Mouse (Mus musculus) small intestine, adult 2 months (tissue): ENCODE measurements around the gene Cachd1. TPM values are rescaled to one million over a fixed set of nuclear protein-coding genes. Genes with fewer than 3 reads are reported as not detected.

Experiments
- H3K27ac ChIP-seq: fragments of 200-500 bp; 2 replicates; pipeline ENCODE4 v1.5.1; 2012; ENCODE audit warnings: low read depth, low read length, control low read depth, inconsistent platforms; ENCODE audit not compliant: insufficient read depth
- H3K27me3 ChIP-seq: fragments of 200-500 bp; 2 replicates; pipeline ENCODE4 v1.6.1; 2012; ENCODE audit warnings: mild to moderate bottlenecking, moderate library complexity, low read length, inconsistent platforms; ENCODE audit not compliant: control insufficient read depth, insufficient read depth
- H3K36me3 ChIP-seq: fragments of 200-500 bp; 2 replicates; pipeline ENCODE4 v1.6.1; 2012; ENCODE audit warnings: mild to moderate bottlenecking, low read length, control low read depth, inconsistent platforms; ENCODE audit not compliant: control insufficient read depth, insufficient read depth
- H3K4me1 ChIP-seq: fragments of 200-500 bp; 2 replicates; pipeline ENCODE4 v1.6.1; 2012; ENCODE audit warnings: low read length, inconsistent platforms, mixed read lengths; ENCODE audit not compliant: control insufficient read depth, insufficient read depth, insufficient read length
- H3K4me3 ChIP-seq: fragments of 200-500 bp; 2 replicates; pipeline ENCODE4 v1.5.1; 2012; ENCODE audit warnings: low read depth, mild to moderate bottlenecking, control low read depth, inconsistent platforms, low read length, moderate library complexity
- CTCF ChIP-seq: fragments of 200-500 bp; IDR thresholded peaks from 2 replicates; pipeline ENCODE4 v1.5.1; 2012; ENCODE audit warnings: low read depth, mild to moderate bottlenecking, control low read depth, inconsistent platforms, low read length, moderate library complexity, mixed read lengths; ENCODE audit not compliant: insufficient replicate concordance, insufficient read length; ENCODE audit errors: extremely low read depth
- POLR2A ChIP-seq: fragments of 200-500 bp; IDR thresholded peaks from 2 replicates; pipeline ENCODE4 v1.6.1; 2012; ENCODE audit warnings: low read depth, mild to moderate bottlenecking, control low read depth, inconsistent platforms, low read length, moderate library complexity
- WGBS: fragments of 180-500 bp; shearing (Covaris S2); methylation state at CpG from one replicate; pipeline ENCODE4 v1.1.7; 2018; 5-methylcytosine and 5-hydroxymethylcytosine counted together
- polyA plus RNA-seq: library from polyadenylated mRNA; depleted of rRNA; stranded (reverse); fragments of >200 nt; gene quantifications from 2 replicates; pipeline ENCODE4 v1.2.3, GENCODE M21; 2012

The Cachd1 gene
- polyA plus RNA-seq, 1 experiment: 51.7 TPM

DNA sequence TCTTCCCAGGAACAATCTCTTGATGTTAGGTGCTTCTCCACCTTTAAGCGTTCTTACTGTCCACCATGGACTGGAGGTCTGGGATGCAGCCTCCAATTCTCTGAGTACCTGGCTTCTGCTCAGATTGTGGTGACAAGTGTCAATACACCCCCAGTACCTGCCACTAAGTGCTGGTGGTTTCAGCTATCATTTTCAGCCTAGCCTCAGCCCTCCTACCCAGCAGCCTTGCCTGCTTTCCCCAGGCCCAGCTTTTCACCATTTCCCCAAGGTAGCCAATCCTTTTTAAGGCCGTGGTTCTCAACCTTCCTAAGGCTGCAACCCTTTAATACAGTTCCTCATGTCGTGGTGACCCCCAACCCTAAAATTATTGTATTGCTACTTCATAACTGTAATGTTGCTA is 224.1 kb downstream of the Cachd1 start:
- Histone ChIP-seq H3K27me3 (no peaks in the 10 kb centered on the region), H3K4me1 (no peaks in the 10 kb centered on the region), H3K36me3 (peaks cover 8% of the 10 kb centered on the region; the same call in 1 of the 2 replicates), H3K4me3 (no peak overlapping the region), H3K27ac (no peak overlapping the region)
- TF ChIP-seq CTCF: no peak
- no peak for TF ChIP-seq POLR2A
- WGBS: 87% methylated on average over 3 of the region's 3 CpGs

DNA sequence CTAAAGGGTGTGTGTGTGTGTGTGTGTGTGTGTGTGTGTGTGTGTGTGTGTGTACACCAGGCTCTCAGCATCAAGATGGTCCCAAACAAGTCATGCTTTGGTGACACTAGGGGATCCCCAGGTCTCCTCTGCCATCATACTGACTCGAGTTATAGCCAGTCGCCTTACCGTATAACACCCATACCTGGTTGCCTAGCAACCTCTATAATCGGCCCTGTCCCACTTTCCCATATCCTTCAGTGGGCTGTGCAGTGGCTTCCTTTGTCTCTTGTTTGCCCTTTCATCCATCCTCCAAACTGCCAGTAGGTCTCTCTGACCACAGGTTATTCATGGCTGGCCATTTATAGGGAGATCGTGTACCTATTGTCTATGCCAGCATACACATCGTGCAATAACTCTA is 224.6 kb downstream of the Cachd1 start:
- Histone ChIP-seq H3K36me3 (peaks cover 8% of the 10 kb centered on the region; the same call in 1 of the 2 replicates), H3K27me3 (no peaks in the 10 kb centered on the region), H3K4me3 (no peak overlapping the region), H3K4me1 (no peaks in the 10 kb centered on the region), H3K27ac (no peak overlapping the region)
- TF ChIP-seq CTCF: no peak
- 74% methylated on average over 6 of the region's 6 CpGs for WGBS

DNA sequence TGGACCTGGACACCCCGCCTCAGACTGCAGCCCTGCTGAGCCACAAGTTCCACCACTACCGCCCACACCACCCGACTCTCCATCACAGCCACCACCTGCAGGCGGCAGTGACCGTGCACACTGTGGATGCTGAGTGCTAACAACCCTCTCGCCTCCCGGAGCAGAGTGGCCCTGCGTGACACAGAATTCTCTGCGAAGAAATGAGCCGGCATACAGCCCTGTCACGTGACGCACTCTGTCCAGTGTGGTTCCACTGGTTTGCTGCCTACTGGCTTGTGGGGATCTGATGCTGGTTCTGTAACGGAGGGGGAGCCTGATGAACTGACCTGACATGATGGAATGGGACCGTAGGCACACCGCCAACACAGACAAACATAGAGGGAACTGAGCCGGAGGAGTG is 226.5 kb downstream of the Cachd1 start:
- H3K36me3 ChIP-seq: peaks cover 8% of the 10 kb centered on the region; the same call in 1 of the 2 replicates
- H3K27ac ChIP-seq: no peak overlapping the region
- H3K27me3 ChIP-seq: no peaks in the 10 kb centered on the region
- TF ChIP-seq POLR2A (no peak), CTCF (no peak)
- H3K4me3 ChIP-seq: no peak overlapping the region
- WGBS: 92% methylated on average over 16 of the region's 16 CpGs
- no peaks in the 10 kb centered on the region for H3K4me1 ChIP-seq

DNA sequence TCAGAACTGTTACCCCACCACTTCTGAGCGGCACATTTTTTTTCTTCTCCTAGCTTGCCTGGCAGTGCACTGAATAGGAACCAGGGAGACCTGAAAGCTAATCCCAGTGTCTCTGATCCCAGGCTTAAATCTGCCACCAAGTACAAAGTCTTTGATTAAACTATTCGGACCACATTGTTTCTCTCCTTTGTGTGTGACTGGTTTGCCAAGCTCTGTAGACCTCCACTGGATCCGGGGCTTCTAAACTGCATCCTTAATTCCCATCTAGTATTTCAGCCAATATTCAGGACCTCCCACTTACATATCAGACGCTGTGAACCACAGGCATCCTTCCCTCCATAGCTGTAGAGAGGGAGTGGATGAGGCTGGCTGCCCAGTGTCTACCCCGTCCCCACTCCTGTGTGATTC is 231.9 kb downstream of the Cachd1 start:
- 81% methylated on average over 5 of the region's 5 CpGs for WGBS
- Histone ChIP-seq H3K27ac (no peak overlapping the region), H3K4me3 (no peak overlapping the region), H3K4me1 (no peaks in the 10 kb centered on the region), H3K36me3 (0 out of 2 replicates have a peak, but pooled peaks cover 2% of the 10 kb centered on the region), H3K27me3 (no peaks in the 10 kb centered on the region)
- TF ChIP-seq POLR2A (no peak), CTCF (no peak)

DNA sequence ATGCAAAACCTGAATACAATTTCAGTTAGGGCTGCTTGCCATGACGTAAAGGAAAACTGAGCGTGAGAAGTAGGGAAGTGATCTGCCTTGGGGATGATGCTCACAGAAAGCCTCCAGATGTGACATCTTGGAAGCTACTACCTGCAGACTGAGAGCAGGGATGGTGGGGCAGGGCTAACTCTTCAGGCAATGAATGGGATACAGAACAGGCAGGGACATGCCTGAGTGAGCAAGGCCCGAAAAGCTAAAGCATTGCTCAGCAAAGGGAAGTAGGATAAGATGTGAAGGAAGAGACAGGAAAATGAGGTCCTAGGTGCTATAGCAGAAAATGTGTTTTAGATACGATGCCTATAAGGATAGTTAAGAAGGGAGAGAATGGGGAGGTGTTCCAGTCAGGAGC is 232.6 kb downstream of the Cachd1 start:
- WGBS: 93% methylated on average over 4 of the region's 4 CpGs
- Histone ChIP-seq H3K27ac (no peak overlapping the region), H3K4me3 (no peak overlapping the region), H3K36me3 (0 out of 2 replicates have a peak, but pooled peaks cover 1% of the 10 kb centered on the region), H3K4me1 (no peaks in the 10 kb centered on the region), H3K27me3 (no peaks in the 10 kb centered on the region)
- no peak for TF ChIP-seq POLR2A
- no peak for TF ChIP-seq CTCF

DNA sequence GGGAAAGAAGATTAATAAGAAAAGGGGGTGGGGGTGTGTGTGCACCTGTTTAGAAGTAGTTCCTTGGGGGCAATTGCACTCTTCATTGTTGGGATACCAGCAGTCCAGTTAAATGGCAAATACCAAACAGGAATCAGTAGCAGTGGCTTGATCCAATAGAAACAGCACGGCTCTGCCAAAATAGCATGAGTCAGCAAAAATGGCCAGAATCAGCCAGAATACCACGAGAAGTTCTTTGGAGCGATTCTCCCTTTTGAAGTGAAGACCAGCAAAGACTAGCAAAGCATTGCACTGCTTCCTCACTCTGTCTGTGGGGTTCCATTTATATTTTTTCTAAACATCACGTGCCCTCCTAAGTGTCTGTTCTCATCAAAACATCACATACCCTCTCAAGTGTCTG is 241.3 kb downstream of the Cachd1 start:
- Histone ChIP-seq H3K27ac (no peak overlapping the region), H3K36me3 (no peaks in the 10 kb centered on the region), H3K4me1 (no peaks in the 10 kb centered on the region), H3K27me3 (no peaks in the 10 kb centered on the region), H3K4me3 (no peak overlapping the region)
- no peak for TF ChIP-seq POLR2A
- no peak for TF ChIP-seq CTCF
- WGBS: 78% methylated on average over 4 of the region's 4 CpGs

DNA sequence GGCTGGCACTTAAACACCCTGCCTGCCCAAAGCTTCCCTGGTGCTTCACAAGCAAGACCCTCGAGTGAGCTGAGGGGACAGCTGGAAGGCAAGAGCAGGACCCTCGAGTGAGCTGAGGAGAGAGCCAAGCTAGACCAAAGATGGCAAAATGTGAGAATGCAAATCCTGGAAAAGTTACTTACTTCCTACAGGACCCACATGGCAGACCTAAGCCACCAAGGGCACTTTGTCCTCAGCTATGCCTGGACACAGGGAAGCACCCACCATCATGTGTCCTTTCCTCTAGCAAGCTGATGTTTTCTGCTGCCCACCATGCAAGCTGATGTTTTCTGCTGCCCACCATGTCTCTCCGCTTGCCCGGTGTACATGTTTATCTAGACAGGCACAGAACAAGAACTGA is 244.1 kb downstream of the Cachd1 start, which contains the start of gene Gm10577:
TSS of gene Gm10577 (minus strand) at position 101 of the 400 bp plus-strand sequence.
- TF ChIP-seq CTCF: no peak
- no peak for TF ChIP-seq POLR2A
- H3K27me3 ChIP-seq: no peaks in the 10 kb centered on the region
- no peak within 1 kb of the TSS for H3K4me3 ChIP-seq
- H3K27ac ChIP-seq: no peak within 1 kb of the TSS
- WGBS: 75% methylated on average over 4 of the region's 4 CpGs
- no peaks in the 10 kb centered on the region for H3K36me3 ChIP-seq
- no peaks in the 10 kb centered on the region for H3K4me1 ChIP-seq
